In genomic region chr9:83145591-83146445, GRCm38 (mm10) we compare ENCODE assay signal across 7 mouse cellular contexts. TPM values are rescaled to one million over a fixed set of nuclear protein-coding genes. Genes with fewer than 3 reads are reported as not detected.
DNase-seq lines count a peak whose midpoint lies in the region; ATAC-seq lines count a peak whose summit lies in the region.

No protein-coding gene starts in this region.

- peak overlapping the region; percentile 98 for H3K4me2 ChIP-seq in intestine, embryonic 16.5 days (ENCODE audit: low read depth, low read length)

- H3K9ac ChIP-seq in intestine, embryonic 16.5 days (ENCODE audit: low read depth, low read length), result peak overlapping the region; percentile 72

- intact Hi-C loops in left cerebral cortex, postnatal 25 days (cut with DNase I), result loop anchor here (1.0 to 5.0 kb wide), 3 partner anchors 171 to 221 kb away; partner anchors contain the start of gene Phip

- H3K27ac ChIP-seq in intestine, embryonic 16.5 days (ENCODE audit: low read length), result peak overlapping the region; percentile 35; the same call in 1 of the 2 replicates

- H3K36me3 ChIP-seq in intestine, embryonic 16.5 days (ENCODE audit: control insufficient read depth, insufficient read depth, low read length), result no peaks in the 10 kb centered on the region

- ATAC-seq in intestine, embryonic 16.5 days, result peak; percentile 83
- peak; percentile 57 for ATAC-seq in megakaryocyte-erythroid progenitor cell, adult 5-6 weeks (replicated peaks; ENCODE audit: low FRiP score, low TSS enrichment, poor library complexity, severe bottlenecking)

- peaks cover 5% of the 10 kb centered on the region for H3K4me1 ChIP-seq in intestine, embryonic 16.5 days (ENCODE audit: control insufficient read depth, insufficient read depth, low read length)

- no peaks in the 10 kb centered on the region for H3K27me3 ChIP-seq in intestine, embryonic 16.5 days (replicated peaks; ENCODE audit: control insufficient read depth, insufficient read depth, low read length)

- DNase-seq in adrenal gland, adult 2 months, result peak; percentile 84
- peak; percentile 82 for DNase-seq in embryo, embryonic 11 days
- peak; percentile 26 to 55 for DNase-seq in gastrocnemius, postnatal 4 days (ENCODE audit: low spot score in 2 of 2)
- DNase-seq in left cerebral cortex, postnatal 25 days (ENCODE audit: low spot score in 2 of 2), result peak; percentile 87 to 88
- DNase-seq in right cerebral cortex, postnatal 4 days, result peak; percentile 76

- WGBS in intestine, embryonic 16.5 days, result 4% methylated on average over 52 of the region's 53 CpGs

- H3K9me3 ChIP-seq in intestine, embryonic 16.5 days (ENCODE audit: control insufficient read depth, low read length), result no peaks in the 10 kb centered on the region

- H3K4me3 ChIP-seq in intestine, embryonic 16.5 days (ENCODE audit: low read length), result peak overlapping the region; percentile 58

RNA-seq across cellular contexts. Expression of gene Hmgn3, which starts 0.7 kb away (rescaled TPM):
- total RNA-seq in adrenal gland, adult 2 months (2021), result 100 to 1,000 TPM; 100 to 167 TPM
- polyA plus RNA-seq in adrenal gland, adult 2 months (2012; rRNA removed), result 10.0 and 12.5 TPM in 2 replicates
- 10 to 100 TPM; 40.8 to 41.0 TPM for total RNA-seq in gastrocnemius, postnatal 4 days (2021)
- 48.7 and 53.4 TPM in 2 replicates for polyA plus RNA-seq in intestine, embryonic 16.5 days (2015; fragmentation: Nextera tagmentation; extraction: Ambion mirVana)
- total RNA-seq in left cerebral cortex, postnatal 25 days (2021), result 10 to 100 TPM; 85.5 to 88.8 TPM
- total RNA-seq in megakaryocyte-erythroid progenitor cell, adult 5-6 weeks (2014; fragmentation: Nextera tagmentation), result 1.9 and 5.8 TPM in 2 replicates
- 2.2 and 8.2 TPM in 2 replicates for total RNA-seq in megakaryocyte-erythroid progenitor cell, adult 5-6 weeks (2017)

Comparison
In these comparisons a context has a peak if more than half of its experiments do, and no peak if none do; other contexts are left out.
1. Peak in every context shown above with its lines: DNase-seq, ATAC-seq, H3K4me3 ChIP-seq and H3K27ac ChIP-seq.
2. RNA of gene Hmgn3, which starts 0.7 kb away (total RNA-seq): 100 to 167 TPM in adrenal gland, adult 2 months, 85.5 to 88.8 TPM in left cerebral cortex, postnatal 25 days and 40.8 to 41.0 TPM in gastrocnemius, postnatal 4 days; 1.9 to 8.2 TPM in megakaryocyte-erythroid progenitor cell, adult 5-6 weeks; every median in the first group is over 4 times any median in the second.